Mouse (Mus musculus): Measurements from ENCODE around the gene Psmb1. TPM values are rescaled to one million over a fixed set of nuclear protein-coding genes. Genes with fewer than 3 reads are reported as not detected.
A peak's percentile ranks its signal among the peaks of the same experiment; 100 is the strongest.
"Not testable (repeated sequence)": the region's sequence is repeated elsewhere in the genome, so short reads cannot be mapped to it uniquely, and the experiment has no call there.

Psmb1 gene
- polyA plus RNA-seq, 1 experiment from 2014 or later = 286 TPM

DNA sequence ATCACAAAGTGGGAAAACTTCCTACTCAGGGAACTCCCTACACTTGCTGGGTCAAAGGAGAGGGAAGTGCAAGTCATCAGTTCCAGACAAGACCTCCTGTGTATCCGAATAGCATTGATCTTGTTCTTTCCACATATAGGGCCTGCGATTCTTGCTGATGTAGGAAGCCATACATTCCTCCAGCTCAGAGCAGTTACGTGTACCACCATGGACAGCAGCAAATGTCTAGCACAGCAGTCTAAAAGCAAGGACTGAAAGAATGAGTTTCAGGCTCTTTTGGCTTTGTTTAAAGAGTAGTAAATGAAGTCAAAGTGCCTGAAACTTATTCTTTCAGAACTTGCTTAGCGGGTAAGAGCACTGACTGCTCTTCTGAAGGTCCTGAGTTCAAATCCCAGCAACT lies 44.3 kb downstream of the Psmb1 start:
- DNase-seq (ENCODE audit: low spot score) (no peak), ATAC-seq (ENCODE audit: insufficient number of reproducible peaks, low FRiP score, low TSS enrichment, low read depth) (no peak)
- no peaks in the 10 kb centered on the region for H3K4me1 ChIP-seq (ENCODE audit: control insufficient read depth, insufficient read depth, low read length)
- H3K9ac ChIP-seq (ENCODE audit: low read length) = no peak overlapping the region
- no peak overlapping the region for H3K4me3 ChIP-seq (ENCODE audit: low read depth, low read length)
- 74% methylated on average over 4 of the region's 4 CpGs for WGBS
- H3K9me3 ChIP-seq (ENCODE audit: control insufficient read depth, low read length) = no peaks in the 10 kb centered on the region
- no peaks in the 10 kb centered on the region for H3K36me3 ChIP-seq (ENCODE audit: control insufficient read depth, insufficient read depth, low read length)
- H3K27ac ChIP-seq (replicated peaks; ENCODE audit: low read depth, low read length) = no peak overlapping the region
- no peak overlapping the region for H3K4me2 ChIP-seq (ENCODE audit: low read depth, severe bottlenecking)
- no peaks in the 10 kb centered on the region for H3K27me3 ChIP-seq (ENCODE audit: control insufficient read depth, insufficient read depth, low read length)

DNA sequence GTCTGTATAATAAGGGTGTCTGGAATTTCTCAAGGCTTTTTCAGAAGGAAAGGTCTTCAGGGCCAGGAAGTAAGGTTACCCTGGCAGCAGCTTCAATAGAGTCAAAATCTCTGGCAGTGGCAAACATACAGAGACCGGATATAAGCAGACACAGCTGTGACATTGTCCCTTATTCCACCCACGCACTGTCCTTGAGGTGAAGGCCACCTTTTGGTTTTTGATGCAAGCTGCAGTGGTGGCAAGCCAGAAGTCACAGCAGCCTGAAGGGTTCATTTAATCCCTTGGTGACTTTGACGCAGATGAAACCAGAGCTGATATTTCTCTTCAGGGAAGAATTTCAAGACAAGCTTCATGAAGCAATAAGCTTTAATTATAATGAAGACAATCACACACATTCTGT lies 49.9 kb downstream of the Psmb1 start:
- Histone ChIP-seq H3K4me3 (ENCODE audit: low read depth, low read length) (no peak overlapping the region), H3K9me3 (ENCODE audit: control insufficient read depth, low read length) (no peaks in the 10 kb centered on the region), H3K36me3 (ENCODE audit: control insufficient read depth, insufficient read depth, low read length) (no peaks in the 10 kb centered on the region), H3K27ac (replicated peaks; ENCODE audit: low read depth, low read length) (no peak overlapping the region), H3K4me2 (ENCODE audit: low read depth, severe bottlenecking) (no peak overlapping the region), H3K9ac (ENCODE audit: low read length) (no peak overlapping the region), H3K4me1 (ENCODE audit: control insufficient read depth, insufficient read depth, low read length) (no peaks in the 10 kb centered on the region), H3K27me3 (ENCODE audit: control insufficient read depth, insufficient read depth, low read length) (no peaks in the 10 kb centered on the region)
- no peak for ATAC-seq (ENCODE audit: insufficient number of reproducible peaks, low FRiP score, low TSS enrichment, low read depth)
- no peak for DNase-seq (ENCODE audit: low spot score)
- WGBS = 84% methylated on average over 3 of the region's 3 CpGs

DNA sequence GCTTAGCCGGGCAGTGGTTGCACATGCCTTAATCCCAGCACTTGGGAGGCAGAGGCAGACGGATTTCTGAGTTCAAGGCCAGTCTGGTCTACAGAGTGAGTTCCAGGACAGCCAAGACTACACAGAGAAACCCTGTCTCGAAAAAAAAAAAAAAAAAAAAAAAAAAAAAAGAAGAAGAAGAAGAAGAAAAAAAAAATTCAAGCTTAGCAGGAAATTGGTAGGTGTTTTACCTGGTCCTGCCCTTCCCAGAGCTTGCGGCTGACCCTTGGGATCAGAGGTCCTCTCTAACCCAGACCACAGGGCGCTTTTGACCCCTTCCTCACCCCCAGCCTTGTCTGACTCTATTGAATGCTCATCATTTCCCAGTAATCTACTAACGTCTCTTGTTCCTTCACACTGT lies 50.4 kb downstream of the Psmb1 start:
- ATAC-seq (ENCODE audit: insufficient number of reproducible peaks, low FRiP score, low TSS enrichment, low read depth); H3K4me2 ChIP-seq (ENCODE audit: low read depth, severe bottlenecking); H3K4me1 ChIP-seq (ENCODE audit: control insufficient read depth, insufficient read depth, low read length); DNase-seq (ENCODE audit: low spot score); H3K36me3 ChIP-seq (ENCODE audit: control insufficient read depth, insufficient read depth, low read length); H3K9ac ChIP-seq (ENCODE audit: low read length); H3K4me3 ChIP-seq (ENCODE audit: low read depth, low read length); H3K9me3 ChIP-seq (ENCODE audit: control insufficient read depth, low read length); H3K27me3 ChIP-seq (ENCODE audit: control insufficient read depth, insufficient read depth, low read length); H3K27ac ChIP-seq (replicated peaks; ENCODE audit: low read depth, low read length): not testable (repeated sequence)
- 77% methylated on average over 5 of the region's 6 CpGs for WGBS

DNA sequence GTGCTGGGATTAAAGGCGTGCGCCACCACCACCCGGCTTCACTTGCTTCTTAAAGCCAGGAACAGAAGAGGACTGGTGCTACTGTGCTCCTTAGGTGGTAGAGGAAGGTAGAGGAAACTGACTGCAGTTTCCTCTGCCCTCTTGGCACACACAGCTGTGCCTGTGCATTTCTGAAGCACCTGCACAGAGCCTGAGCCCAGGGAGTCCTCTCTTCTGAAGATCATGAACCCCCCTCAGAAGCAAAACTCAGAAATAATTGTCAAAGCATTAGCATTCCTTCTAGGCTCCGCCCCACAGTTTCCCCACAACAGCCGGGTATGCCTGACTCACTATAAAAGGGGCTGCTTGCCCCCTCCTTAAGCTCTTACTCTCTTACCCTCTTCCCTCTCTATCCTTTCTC lies 51.7 kb downstream of the Psmb1 start:
- ATAC-seq (ENCODE audit: insufficient number of reproducible peaks, low FRiP score, low TSS enrichment, low read depth) = no peak
- WGBS = 83% methylated on average over 5 of the region's 5 CpGs

DNA sequence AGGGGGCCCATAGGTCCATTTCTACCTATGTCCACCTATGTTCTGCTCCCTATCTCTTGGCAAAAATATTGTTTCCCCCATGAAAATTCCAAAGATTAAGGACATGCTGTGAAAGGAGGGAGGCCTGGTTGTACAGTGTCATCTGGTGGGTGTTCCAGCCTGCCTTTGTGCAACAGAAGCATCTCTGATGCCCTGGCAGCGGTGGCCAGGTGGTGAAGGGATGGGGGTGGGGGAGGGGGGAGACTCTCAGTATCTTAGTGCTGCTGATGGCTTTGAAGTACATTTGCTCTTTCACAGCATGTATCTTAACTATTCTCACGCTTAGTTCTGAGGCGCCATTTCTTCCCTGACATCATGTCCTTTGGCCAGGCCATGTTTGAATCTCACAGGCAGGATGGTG lies 54.1 kb downstream of the Psmb1 start:
- Histone ChIP-seq H3K4me3 (ENCODE audit: low read depth, low read length) (no peak overlapping the region), H3K36me3 (ENCODE audit: control insufficient read depth, insufficient read depth, low read length) (no peaks in the 10 kb centered on the region), H3K9me3 (ENCODE audit: control insufficient read depth, low read length) (no peaks in the 10 kb centered on the region), H3K27ac (replicated peaks; ENCODE audit: low read depth, low read length) (no peak overlapping the region), H3K4me2 (ENCODE audit: low read depth, severe bottlenecking) (no peak overlapping the region), H3K4me1 (ENCODE audit: control insufficient read depth, insufficient read depth, low read length) (peaks cover 6% of the 10 kb centered on the region), H3K9ac (ENCODE audit: low read length) (no peak overlapping the region), H3K27me3 (ENCODE audit: control insufficient read depth, insufficient read depth, low read length) (no peaks in the 10 kb centered on the region)
- 79% methylated on average over 3 of the region's 3 CpGs for WGBS
- DNase-seq (ENCODE audit: low spot score) (no peak), ATAC-seq (ENCODE audit: insufficient number of reproducible peaks, low FRiP score, low TSS enrichment, low read depth) (no peak)

More for the DNA sequence above, 51.7 kb downstream of the Psmb1 start:
- H3K27ac ChIP-seq (replicated peaks; ENCODE audit: low read depth, low read length) = no peak overlapping the region
- no peak for DNase-seq (ENCODE audit: low spot score)
- no peaks in the 10 kb centered on the region for H3K4me1 ChIP-seq (ENCODE audit: control insufficient read depth, insufficient read depth, low read length)
- H3K36me3 ChIP-seq (ENCODE audit: control insufficient read depth, insufficient read depth, low read length) = no peaks in the 10 kb centered on the region
- H3K9me3 ChIP-seq (ENCODE audit: control insufficient read depth, low read length) = no peaks in the 10 kb centered on the region
- no peak overlapping the region for H3K4me2 ChIP-seq (ENCODE audit: low read depth, severe bottlenecking)
- H3K27me3 ChIP-seq (ENCODE audit: control insufficient read depth, insufficient read depth, low read length) = no peaks in the 10 kb centered on the region
- no peak overlapping the region for H3K9ac ChIP-seq (ENCODE audit: low read length)
- no peak overlapping the region for H3K4me3 ChIP-seq (ENCODE audit: low read depth, low read length)

DNA sequence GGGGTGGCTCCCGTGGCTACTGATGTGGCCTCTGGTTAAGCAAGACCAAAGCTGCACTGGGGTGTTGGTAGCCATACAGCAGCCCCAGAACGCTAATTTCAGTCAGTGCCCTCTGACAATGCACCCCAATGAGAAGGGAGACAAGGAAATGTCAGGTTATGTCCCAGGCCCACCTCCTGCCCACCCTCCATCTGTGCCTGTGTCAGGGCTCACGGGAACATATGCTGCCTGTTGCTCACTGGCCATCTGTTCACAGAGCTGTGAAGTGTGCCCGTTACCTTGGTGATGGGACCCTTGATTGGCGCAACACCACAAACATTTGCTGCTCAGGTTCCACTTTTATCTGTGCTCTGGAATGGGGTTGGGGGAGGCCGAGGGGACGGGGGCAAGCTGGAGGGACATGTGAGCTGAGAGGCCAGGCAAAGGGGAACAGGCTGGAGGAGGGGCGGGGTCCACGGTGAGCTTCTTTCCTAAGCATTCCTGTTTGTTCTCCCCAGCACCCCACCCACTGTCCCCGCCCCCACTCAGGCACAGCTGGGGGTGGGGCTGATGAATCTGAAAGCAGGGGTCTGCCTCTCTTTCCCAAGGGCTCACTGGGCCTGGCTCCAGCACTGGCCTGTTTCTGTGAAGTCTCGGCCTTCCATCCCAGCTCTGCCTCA lies 59.0 kb downstream of the Psmb1 start:
- peak; percentile 92 for ATAC-seq (ENCODE audit: insufficient number of reproducible peaks, low FRiP score, low TSS enrichment, low read depth)
- WGBS = 2% methylated on average over 11 of the region's 11 CpGs
- Histone ChIP-seq H3K4me2 (ENCODE audit: low read depth, severe bottlenecking) (peak overlapping the region; percentile 24), H3K27me3 (ENCODE audit: control insufficient read depth, insufficient read depth, low read length) (no peaks in the 10 kb centered on the region), H3K9ac (ENCODE audit: low read length) (0 out of 2 replicates have a peak overlapping the region, but pooled peaks have one; percentile 14), H3K9me3 (ENCODE audit: control insufficient read depth, low read length) (no peaks in the 10 kb centered on the region), H3K27ac (replicated peaks; ENCODE audit: low read depth, low read length) (peak overlapping the region; percentile 75), H3K4me3 (ENCODE audit: low read depth, low read length) (no peak overlapping the region), H3K4me1 (ENCODE audit: control insufficient read depth, insufficient read depth, low read length) (peaks cover 9% of the 10 kb centered on the region), H3K36me3 (ENCODE audit: control insufficient read depth, insufficient read depth, low read length) (no peaks in the 10 kb centered on the region)
- DNase-seq (ENCODE audit: low spot score) = peak; percentile 81

DNA sequence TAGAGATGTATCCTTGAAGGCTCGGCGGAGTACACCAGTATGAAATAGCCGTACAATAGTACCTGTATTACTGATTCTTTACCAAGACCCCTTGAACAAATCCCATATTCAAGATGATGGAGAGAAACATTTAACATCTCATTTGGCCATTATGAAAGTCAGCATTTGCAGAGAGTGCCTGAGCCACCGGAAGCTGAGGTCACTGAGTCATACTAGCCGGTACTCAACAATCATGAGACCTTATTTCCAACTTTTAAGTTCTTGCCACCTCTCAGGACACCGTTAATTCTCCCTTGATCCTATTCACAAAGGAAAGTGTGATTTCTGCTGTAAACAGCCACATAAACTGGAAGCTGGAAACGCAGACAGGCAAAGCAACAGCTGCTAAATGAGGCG lies 59.5 kb downstream of the Psmb1 start:
- no peaks in the 10 kb centered on the region for H3K27me3 ChIP-seq (ENCODE audit: control insufficient read depth, insufficient read depth, low read length)
- H3K4me1 ChIP-seq (ENCODE audit: control insufficient read depth, insufficient read depth, low read length) = peaks cover 9% of the 10 kb centered on the region
- WGBS = 43% methylated on average over 8 of the region's 8 CpGs
- H3K9me3 ChIP-seq (ENCODE audit: control insufficient read depth, low read length) = no peaks in the 10 kb centered on the region
- peak overlapping the region; percentile 24; the same call in 1 of the 2 replicates for H3K4me2 ChIP-seq (ENCODE audit: low read depth, severe bottlenecking)
- H3K36me3 ChIP-seq (ENCODE audit: control insufficient read depth, insufficient read depth, low read length) = no peaks in the 10 kb centered on the region
- no peak overlapping the region for H3K4me3 ChIP-seq (ENCODE audit: low read depth, low read length)
- H3K9ac ChIP-seq (ENCODE audit: low read length) = no peak overlapping the region
- H3K27ac ChIP-seq (replicated peaks; ENCODE audit: low read depth, low read length) = peak overlapping the region; percentile 75
- DNase-seq (ENCODE audit: low spot score) (no peak), ATAC-seq (ENCODE audit: insufficient number of reproducible peaks, low FRiP score, low TSS enrichment, low read depth) (no peak)

DNA sequence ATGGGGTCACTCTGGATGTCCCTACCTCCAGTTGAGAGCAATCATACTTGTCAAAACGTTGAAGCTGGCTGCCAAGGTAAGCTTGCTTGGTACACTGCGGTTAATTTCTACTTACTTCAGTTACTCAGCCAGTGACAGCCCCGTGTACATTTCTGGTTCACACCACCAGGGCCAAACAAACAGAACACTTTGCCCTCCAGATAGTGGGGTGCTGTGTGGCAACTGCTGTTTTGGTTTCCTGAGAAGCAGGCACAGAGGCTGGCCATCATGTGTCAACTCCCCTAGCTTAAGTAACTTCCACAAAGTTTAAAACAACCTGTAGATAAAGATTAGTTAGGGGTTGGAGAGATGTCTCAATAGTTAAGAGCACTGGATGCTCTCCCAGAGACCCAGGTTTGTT lies 64.8 kb downstream of the Psmb1 start:
- no peaks in the 10 kb centered on the region for H3K4me1 ChIP-seq (ENCODE audit: control insufficient read depth, insufficient read depth, low read length)
- H3K27ac ChIP-seq (replicated peaks; ENCODE audit: low read depth, low read length) = no peak overlapping the region
- H3K4me2 ChIP-seq (ENCODE audit: low read depth, severe bottlenecking) = no peak overlapping the region
- no peaks in the 10 kb centered on the region for H3K9me3 ChIP-seq (ENCODE audit: control insufficient read depth, low read length)
- ATAC-seq (ENCODE audit: insufficient number of reproducible peaks, low FRiP score, low TSS enrichment, low read depth) = no peak
- no peak overlapping the region for H3K9ac ChIP-seq (ENCODE audit: low read length)
- H3K27me3 ChIP-seq (ENCODE audit: control insufficient read depth, insufficient read depth, low read length) = no peaks in the 10 kb centered on the region
- DNase-seq (ENCODE audit: low spot score) = no peak
- no peak overlapping the region for H3K4me3 ChIP-seq (ENCODE audit: low read depth, low read length)
- no peaks in the 10 kb centered on the region for H3K36me3 ChIP-seq (ENCODE audit: control insufficient read depth, insufficient read depth, low read length)
- 80% methylated on average over 3 of the region's 3 CpGs for WGBS

DNA sequence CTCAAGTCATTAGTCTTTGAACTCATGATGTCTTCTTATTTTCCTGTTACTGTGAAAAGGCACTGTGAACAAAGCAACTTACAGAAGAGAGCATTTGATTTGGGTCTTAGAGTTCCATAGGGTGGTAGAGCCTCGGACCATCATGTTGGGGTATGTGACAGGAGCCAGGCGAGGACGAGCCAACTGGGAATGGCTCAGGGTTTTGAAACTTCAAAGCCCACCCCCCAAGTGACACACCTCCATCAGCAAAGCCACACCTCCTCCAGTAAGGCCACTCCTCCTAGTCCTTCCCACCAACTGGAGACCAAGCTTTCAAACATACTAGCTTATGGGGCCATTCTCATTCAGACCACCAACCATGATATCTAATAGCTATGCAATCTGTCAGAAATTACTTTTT lies 67.5 kb downstream of the Psmb1 start:
- Histone ChIP-seq H3K4me3 (ENCODE audit: low read depth, low read length) (no peak overlapping the region), H3K9ac (ENCODE audit: low read length) (no peak overlapping the region), H3K27me3 (ENCODE audit: control insufficient read depth, insufficient read depth, low read length) (no peaks in the 10 kb centered on the region), H3K36me3 (ENCODE audit: control insufficient read depth, insufficient read depth, low read length) (peaks cover 2% of the 10 kb centered on the region; the same call in 1 of the 2 replicates), H3K4me1 (ENCODE audit: control insufficient read depth, insufficient read depth, low read length) (no peaks in the 10 kb centered on the region), H3K9me3 (ENCODE audit: control insufficient read depth, low read length) (no peaks in the 10 kb centered on the region), H3K4me2 (ENCODE audit: low read depth, severe bottlenecking) (no peak overlapping the region), H3K27ac (replicated peaks; ENCODE audit: low read depth, low read length) (no peak overlapping the region)
- DNase-seq (ENCODE audit: low spot score) = no peak
- ATAC-seq (ENCODE audit: insufficient number of reproducible peaks, low FRiP score, low TSS enrichment, low read depth) = no peak
- WGBS = 79% methylated on average over 3 of the region's 3 CpGs
